Mouse (Mus musculus): Measurements from ENCODE around the gene RPS10-NUDT3.
"Not testable (repeated sequence)": the region's sequence is repeated elsewhere in the genome, so short reads cannot be mapped to it uniquely, and the experiment has no call there.

Gene RPS10-NUDT3

GRCm38 (mm10) chr17:27639851-27640250, 4.8 kb upstream of the RPS10-NUDT3 start:
- not testable (repeated sequence) for DNase-seq

DNA sequence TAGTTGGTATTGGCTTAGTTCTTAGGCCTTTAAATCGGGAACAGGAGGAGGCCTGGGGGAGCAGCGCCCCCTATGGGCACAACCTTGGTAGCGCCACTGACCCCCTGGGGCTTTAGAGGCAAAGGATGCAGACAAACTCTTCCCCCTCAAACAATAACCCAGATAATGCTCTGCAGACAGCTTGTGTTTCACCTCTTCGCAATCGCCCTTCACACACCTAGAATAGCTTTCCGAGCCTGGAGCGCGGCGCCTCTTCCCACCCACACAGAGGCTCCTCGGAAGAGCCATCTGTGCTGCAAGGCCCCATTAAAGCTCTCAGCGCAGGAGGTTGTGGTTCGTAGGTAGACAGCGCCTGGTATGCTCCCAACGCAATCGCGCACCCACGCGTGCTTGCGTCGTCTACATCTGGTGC, 3.9 kb upstream of the RPS10-NUDT3 start:
- DNase-seq: peak; percentile 32 to 33

DNA sequence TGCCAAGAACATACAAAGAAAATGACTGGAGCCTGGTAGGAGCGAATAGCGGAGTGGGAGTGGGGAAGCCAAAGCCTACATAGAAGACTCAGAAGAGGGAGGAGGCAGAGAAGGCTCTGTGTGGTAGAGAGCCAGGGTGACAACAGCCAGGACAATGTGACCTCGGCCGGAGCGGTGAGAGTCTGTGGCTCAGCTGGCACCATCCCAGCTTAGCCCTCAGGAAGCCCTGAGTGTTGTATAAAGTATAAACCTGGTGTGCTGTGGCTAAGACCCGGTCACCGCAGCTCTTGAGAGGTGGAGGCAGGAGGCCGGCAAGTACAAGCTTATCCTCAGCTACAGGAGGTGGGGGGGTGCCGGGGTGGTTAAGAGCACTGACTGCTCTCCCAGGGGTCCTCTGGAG, 2.3 kb upstream of the RPS10-NUDT3 start:
- no peak for DNase-seq

DNA sequence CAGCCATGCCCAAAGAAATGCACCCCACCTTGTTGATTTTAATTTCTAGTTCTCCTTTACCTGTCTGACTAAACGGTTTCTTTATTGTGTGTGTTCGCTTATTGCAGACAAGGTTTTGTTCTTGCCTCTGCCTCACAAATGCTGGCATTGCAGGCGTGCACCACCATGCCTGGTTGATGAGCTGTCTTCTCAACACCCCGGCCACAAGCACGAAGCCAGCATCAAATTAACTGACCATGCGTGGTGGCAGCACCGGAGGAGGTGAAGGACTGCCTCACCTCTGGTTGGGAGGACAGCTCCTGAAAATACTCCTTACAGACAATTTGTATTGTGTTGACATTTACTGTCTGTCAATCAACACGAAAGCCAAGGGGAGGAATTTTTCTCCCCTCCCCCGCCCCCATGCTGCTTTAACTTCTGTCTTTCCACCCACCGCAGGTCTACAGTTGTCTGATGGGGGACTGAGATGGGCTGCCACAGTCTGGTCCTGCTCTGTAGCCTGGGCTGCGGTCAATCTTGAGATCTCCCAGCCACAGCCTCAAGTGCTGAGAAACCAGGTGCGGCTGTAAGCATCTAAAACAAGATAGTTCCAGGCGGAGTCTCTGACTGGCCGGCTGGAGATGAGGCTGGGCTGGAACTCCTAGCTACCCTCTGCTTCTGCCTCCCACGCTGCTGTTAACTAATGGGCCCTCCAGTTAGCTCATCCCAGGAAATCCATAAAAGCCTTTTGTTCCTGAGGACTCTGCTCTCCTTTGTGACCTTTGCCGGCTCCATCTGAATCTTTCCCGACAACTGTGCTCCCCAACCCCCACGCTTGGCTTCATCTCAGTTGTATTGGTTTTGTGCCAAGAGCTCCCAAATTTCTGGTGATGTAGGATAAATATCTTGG, 1.4 kb upstream of the RPS10-NUDT3 start, which contains the start of gene Rps10:
Gene Rps10 (minus strand): TSS at position 538 of the 889 bp plus-strand sequence.
- no peak for DNase-seq

DNA sequence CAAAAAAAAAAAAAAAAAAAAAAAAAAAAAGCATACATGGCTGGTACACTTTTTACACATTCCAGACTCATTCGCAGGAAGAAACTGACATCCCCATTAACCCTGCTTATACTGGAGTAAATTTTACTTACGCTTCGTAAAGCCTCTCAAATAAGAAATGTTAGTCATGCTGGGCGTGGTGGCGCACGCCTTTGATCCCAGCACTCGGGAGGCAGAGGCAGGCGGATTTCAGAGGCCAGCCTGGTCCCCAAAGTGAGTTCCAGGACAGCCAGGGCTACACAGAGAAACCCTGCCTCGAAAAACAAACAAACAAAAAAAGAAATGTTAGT, 517 bp upstream of the RPS10-NUDT3 start:
- DNase-seq: peak in 1 of 2 experiments; percentile 35

GRCm38 (mm10) chr17:27629249-27630020, 5.6 kb downstream of the RPS10-NUDT3 start:
- peak; percentile 76 to 77 for DNase-seq

GRCm38 (mm10) chr17:27628376-27628775, 6.6 kb downstream of the RPS10-NUDT3 start:
- DNase-seq: no peak

DNA sequence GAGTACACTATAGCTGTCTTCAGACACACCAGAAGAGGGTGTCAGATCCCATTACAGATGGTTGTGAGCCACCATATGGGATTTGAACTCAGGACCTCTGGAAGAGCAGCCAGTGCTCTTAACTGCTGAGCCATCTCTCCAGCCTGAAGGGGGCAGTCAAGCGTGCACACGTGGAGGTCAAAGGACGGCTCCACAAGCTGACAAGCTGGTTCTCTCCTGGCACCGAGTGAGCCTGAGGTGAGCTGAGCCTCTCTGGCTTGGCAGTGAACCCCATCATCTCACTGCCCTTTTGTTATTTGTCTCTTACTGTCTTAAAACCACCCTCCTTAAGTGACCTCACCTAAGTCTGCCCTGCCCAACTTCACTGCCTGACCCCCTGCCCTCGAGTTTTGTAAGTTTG, 7.6 kb downstream of the RPS10-NUDT3 start:
- DNase-seq: peak in 1 of 2 experiments; percentile 33

DNA sequence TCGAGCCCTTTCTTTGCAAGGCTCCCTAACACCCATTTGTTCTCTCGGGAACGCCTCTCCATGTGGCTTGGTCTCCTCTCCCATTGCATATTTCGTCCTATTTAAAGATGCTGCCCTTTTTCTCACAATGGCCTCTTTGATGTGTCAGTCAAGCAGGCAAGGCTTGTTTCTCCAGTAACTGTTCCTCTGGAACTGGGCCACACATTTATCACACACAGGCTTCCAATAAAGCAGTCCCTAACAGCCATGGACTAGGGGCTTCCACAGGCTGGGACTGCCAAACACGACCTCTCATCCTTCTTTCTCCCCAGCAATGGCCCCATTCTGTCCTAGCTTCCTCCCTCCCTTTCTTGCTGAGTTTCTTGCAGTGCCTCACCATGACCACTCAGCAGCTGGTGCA, 8.3 kb downstream of the RPS10-NUDT3 start:
- DNase-seq: no peak

DNA sequence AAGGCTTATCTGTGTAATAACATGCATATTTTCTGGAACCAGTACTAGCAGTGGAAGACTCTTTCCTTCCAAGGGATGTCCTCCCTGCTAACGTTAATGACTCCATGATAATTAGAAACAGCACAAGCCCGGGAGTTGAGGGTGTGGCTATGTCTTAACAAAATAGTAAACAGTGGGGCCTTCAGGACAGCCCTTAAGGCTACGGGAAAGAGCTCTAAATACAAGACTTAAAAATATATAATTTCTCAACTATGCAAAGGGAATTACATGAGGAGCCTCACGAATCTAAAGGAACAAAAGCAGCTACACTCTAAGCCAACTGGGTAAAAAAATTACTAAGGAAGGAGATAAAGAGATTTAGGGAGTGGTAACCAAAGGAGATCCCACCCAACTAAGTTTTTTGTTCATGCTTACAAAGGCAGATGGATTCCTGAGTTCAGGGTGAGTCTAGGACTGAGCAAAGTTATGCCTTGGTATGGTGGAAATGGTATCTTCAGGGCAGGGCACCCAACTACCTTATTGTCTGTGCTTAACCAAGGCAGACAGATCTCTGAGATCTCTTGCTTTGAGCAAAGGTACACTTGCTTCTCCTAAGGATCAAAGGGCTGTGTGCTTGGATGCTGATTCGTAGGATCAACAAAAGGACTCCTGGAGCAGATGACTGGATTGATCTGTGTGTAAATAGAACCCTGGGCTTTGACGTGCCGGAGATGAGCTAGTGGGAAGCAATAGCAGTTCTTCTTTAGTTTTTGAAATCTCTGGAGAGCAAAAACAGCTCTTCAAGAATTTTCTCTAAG, 9.4 kb downstream of the RPS10-NUDT3 start:
- no peak for DNase-seq

GRCm38 (mm10) chr17:27623360-27624326, 11.4 kb downstream of the RPS10-NUDT3 start, which contains the start of gene Nudt3:
TSS of gene Nudt3 (minus strand) at chr17:27623495.
- peak; percentile 90 to 92 for DNase-seq

GRCm38 (mm10) chr17:27622611-27623359, 12.2 kb downstream of the RPS10-NUDT3 start:
- no peak for DNase-seq

GRCm38 (mm10) chr17:27621705-27622531, 13.1 kb downstream of the RPS10-NUDT3 start:
- peak in 1 of 2 experiments; percentile 11 for DNase-seq

DNA sequence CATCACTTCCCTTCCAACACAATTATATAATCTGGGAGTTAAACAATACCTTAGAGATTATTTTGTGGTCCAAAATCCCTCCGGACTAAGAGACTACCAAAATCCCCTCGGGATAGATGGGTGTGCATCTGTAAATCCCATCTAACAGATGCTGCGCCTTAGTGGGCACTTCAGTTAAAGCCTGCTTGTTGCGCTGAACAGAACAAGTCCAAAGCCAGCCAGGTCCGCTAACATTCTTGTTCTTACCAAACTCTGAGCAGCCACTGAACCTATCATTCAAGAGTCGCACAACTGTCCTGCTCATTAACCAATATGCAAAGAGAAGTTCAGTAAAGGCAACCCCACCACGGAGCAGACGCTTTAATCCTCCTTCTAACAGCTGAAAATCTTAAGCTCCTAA, 13.9 kb downstream of the RPS10-NUDT3 start:
- DNase-seq: no peak

- no peak for DNase-seq
Measured at GRCm38 (mm10) chr17:27615388-27615787, 19.6 kb downstream of the RPS10-NUDT3 start.

DNA sequence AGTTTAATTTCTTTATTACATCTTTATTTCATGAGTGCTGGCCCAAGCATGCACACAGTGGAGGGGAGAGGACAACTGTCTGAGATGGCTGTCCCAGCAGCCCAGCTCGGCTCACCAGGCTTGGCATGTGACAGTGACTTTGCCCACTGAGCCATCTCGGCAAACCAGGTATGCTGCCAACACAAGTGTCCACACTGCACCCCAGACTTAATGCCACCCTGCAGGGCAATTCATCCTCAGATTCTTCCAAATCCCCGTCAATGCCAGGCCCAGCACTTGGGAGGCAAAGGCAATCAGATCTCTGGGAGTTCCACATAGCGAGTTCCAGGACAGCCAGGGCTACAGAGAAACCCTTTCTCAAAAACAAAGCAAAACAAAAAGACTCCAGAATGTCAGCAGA, 22.0 kb downstream of the RPS10-NUDT3 start:
- no peak for DNase-seq

GRCm38 (mm10) chr17:27611994-27612393, 23.0 kb downstream of the RPS10-NUDT3 start:
- no peak for DNase-seq

DNA sequence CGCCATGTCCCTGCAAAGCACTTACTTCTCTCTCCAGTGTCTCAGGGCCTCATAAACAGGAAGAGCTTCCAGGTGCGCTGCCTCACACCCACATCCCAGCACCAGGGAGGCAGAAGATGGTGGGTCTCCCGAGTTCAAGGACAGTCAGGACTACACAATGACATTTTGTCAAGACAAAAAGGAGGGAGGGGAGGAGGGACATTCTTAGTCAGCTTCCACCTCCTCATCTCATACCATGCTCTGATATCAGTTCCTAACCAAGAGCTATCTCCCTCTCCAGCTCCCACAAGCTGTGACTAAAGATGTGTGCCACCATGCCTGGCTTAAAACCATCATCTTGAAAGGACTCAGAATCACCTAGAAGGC, 23.5 kb downstream of the RPS10-NUDT3 start:
- DNase-seq: no peak

DNA sequence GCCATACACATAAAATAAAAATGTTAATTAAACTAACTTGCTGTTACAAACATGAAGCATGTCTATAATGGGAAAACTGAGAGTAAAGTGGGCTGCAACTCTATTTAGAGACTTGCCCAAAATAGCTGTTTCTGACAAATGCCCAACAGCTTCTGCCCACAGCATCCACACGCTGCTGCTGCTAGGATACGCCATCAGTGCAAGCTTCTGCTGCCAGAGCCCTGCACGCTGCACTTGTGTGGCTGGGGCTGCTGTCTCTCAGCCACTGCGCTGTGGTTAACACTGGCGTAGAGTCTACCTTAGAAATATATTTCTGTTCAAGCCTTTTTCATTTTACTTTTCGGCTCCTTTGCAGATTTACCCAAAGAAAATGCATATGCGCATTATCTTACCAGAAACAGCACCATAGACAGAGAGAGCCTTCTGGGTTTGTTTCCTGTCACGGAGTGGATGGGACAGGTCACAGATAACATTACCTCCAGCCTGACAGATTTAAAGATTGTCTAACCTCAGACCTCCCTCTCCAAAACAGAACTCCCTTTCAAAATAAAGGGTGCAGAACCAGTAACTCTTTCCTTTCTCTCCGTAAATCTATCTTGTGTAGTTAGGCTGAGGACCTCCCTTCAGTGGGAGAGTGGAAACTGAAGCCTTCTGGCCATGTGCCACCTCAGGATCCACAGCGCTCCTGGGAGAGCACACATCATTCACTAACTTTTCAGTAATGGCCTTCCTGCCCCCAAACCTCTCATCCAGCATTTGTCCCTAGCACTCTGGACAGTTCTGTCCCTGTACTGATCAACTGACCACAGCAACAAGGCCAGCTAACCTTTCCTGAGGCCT, 24.1 kb downstream of the RPS10-NUDT3 start:
- DNase-seq: no peak

Data from thymus, postnatal 36 days (tissue).